Mouse (Mus musculus): ENCODE results near the gene Ccdc14.
A peak's percentile ranks its signal among the peaks of the same experiment; 100 is the strongest.
"Not testable (repeated sequence)": the region's sequence is repeated elsewhere in the genome, so short reads cannot be mapped to it uniquely, and the experiment has no call there.

Ccdc14 gene

DNA sequence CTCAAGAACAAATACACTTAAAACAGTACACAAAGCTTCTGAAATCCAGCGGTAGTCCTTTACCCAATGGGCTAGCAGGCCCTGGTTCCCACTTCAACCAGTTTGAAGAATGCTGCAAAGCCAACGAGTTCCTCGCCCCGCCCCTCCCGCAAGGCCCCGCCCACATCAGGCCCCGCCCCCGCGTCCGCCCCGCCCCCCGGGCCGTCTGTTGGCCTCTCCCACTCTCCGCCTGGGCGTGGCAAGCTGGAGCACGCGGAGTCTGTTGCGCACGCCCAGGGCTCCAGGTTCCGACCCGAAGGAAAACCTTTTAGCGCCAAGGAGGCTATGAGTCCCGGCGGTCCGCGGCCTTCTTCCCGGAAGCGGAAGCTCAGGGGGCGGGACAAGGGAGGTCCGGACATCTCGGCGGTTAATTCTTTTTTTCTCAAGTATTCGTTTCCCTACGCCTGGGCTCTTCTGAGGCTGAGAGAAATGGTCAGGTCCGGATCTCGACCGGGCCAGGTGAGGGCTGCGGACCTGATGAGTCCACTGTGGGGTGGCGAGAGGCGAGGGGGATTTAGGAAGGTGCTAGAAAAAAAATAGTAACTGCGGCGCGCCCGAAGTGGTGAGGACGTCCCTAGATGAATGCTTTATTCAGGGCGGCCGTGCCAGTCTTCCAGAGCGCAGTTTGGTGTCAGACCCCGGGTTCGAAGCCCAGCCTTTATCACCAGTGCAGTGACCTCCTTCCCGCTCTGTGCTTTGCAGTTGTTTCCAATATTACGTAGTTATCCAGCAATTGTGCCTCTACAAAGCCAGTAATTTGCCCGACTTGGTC lies at the start of gene Ccdc14:
Gene Ccdc14 (plus strand): TSS at position 283 of the 811 bp plus-strand sequence.
- peak; percentile 92 for DNase-seq

DNA sequence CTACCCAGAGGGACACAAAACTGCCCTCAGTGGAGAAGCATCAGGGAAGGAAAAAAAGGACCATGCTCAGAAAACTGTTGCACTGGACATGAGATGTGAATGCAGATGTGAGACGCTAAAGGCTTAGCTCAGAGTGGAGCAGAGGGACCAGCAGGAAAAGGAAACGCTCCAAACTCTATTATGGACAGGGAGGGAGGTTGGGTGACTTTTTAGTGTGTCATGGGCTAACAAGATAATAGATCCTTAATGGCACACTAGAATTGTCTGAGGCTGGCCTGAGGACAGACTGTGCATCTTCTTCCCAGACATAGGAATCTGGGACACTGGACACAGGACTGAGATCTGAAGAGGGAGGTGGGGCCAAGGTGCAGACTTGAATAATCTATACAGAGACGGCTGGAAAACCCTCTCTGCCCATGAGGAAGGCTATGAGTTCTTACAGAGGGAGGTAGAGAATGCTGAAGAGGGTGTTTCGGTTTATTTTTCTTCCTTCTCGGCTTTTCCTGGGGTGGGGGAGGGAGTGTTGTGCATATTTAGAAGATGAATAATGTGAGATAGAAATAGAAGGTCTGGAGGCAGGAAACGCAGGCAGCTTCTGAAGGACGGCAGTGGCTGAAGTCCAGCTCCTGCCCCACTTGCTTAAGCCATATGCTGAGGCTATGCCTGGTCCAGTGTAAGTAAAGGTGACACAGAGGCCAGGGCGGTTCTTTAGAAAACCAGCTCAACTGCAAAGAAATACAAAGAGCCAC lies 46.7 kb upstream of the Ccdc14 start:
- DNase-seq: no peak

DNA sequence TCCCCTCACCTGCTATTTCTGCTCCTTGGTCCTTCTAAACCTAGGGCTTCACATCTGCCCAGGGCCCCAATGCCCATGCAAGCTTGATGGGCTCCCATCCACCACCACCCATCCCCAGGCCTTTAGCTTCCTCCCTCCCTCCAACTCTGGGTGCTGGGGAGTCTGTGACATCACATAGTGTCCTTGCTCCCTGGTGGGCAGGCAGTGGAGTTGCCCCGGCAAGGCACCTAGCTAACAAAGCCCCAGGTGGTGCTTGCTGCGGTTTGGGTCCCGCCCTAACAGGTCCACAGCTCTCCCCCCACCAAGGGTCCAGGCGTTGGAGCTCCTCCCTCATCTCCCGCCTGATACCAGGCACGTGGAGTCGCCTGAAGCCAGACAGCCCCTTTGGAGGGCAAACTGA lies 40.8 kb upstream of the Ccdc14 start, which contains the start of gene Ropn1:
Gene Ropn1 (plus strand): TSS at position 301 of the 400 bp plus-strand sequence.
- DNase-seq: no peak

DNA sequence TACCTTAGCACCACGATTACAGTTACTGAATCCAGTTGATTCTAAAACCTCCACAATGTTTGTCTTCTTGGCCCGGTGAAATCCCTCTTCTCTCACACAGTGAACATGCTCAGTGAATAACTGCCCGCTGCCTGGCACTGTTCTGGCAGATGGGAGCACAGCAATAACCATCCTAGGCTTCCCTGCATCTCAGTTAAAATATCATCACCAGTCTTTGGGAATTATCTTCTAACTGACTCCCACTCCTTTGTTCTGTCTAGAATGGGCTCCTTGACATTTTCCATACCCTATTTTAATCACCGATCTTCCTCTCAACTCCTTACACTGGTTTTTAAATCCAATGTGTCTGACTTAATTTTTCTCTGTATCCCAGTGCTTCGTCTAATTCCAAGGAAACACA lies 37.4 kb upstream of the Ccdc14 start:
- no peak for DNase-seq

DNA sequence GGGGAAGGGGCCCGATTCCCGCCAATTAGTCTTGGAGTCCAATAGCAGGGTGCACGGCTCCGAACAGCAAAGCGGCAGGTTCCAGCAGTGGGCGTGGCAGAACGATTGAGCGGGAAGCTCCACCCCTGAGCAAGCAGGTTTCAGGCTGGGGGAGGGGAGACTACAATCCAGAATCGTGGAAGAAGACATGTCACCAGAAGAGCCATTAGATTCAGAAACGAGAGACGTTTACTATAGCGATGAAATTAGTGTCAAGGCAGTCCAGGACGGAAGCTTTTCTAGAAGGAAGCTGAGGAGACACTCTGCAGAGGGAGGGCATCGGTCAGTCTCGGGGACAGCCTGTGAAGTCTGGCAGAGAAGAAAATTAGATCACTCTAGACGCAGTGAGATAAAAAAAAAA lies 32.9 kb upstream of the Ccdc14 start:
- peak; percentile 12 for DNase-seq

DNA sequence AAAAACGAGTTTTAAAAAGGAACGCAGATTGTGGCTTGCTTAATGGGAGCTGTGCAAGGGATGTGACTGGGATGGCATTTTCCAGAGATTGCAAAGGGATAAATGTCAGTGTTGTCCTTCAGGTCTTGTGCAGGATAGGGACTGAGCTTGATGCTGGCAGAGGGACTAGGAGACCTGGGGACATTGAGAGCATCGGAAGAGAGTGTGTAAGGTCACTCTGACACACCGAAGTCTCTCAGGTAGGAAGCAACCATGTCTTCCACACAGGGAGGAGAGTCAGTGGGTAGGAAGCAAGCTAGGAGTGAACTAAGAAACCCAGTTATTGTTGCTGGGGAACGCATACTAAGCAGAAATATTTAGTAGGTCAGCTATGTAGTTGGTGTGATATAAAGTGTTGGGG lies 32.4 kb upstream of the Ccdc14 start:
- no peak for DNase-seq

DNA sequence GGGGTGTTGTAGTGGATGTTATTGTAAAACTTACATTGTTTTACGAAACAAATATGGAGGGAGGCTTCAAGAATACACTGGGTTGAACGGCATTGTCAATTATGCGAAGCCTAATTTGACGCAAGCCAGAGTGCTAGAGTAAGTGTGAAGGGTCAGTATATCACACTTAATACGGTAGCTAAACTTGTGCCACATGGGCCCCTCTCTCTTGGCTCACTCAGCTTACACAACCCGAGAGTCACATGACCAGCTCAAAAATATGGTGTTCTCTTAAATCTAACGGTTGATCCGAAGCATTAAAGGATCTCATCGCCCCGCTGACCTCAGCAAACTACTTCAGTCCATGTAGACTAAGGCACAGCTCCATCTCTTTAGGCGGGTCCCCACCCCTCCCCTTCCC lies 32.0 kb upstream of the Ccdc14 start:
- DNase-seq: no peak

DNA sequence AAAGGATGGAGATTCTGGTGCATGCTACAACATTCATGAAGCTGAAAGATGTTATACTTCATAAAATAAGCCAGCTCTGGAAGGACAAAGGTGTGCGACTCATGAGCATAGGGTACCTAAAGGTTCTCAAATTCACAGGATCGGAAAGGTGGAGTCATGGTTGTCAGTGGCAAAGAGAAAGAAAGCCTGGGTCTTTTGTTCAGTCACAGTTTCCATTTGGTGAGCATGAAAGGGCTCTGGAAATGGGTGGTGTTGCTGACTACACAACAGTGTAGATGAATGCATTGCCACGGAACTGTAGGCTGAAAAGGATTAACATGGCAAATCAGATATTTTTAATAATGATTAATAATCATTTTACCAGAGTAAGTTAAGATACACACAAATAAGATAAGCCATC lies 25.9 kb upstream of the Ccdc14 start:
- DNase-seq: no peak

DNA sequence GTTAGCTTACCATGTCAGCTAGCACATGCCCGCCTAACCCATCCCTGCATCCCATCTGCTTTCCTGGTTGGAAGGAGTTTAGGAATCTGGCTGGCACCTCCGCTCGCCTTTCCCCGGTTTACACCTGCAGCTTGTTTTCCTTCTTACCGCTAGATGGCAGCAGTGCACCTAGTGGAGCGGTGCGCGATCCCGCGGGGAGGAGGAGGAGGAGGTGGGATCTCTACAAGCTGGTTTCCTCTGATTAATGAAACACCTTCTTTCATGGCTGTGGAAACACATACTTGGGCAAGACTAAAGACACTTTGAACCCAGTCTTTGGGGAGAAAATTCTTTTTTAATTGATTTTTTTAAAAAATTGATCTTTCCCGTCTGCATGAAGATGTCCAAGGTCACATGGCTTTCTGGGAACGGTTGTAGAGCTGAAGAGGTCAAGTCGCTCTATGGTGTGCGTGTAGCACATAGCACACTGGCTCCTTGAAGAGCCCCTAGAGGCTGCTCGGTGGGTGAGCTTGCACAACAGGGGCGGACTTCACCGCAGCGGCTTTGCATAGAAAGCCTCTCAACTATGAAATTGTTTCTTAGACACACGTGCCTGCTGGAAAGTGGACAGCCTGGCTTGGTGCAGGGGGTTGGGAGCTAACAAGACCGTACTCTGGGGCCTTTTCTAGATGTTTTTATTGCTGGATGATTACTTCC lies 23.2 kb upstream of the Ccdc14 start:
- peak; percentile 30 for DNase-seq

DNA sequence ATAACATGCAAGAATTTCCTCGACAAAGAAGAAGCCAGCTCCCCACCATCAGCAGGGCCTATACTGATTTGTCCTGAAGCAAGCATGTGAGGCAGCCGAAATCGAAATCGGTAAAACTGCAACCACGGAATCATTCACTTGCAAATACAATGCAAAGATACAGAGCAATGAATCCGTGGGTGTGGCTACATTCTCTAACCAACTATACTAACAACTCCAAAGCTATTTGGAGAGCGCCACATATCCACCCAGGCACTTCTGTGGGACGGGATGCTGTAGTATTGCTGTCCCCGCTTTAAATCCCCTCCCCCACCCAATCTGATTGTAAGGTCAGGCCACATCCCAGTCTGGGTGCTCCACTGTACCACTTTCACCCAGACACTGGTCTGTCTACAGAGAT lies 22.1 kb upstream of the Ccdc14 start:
- no peak for DNase-seq

DNA sequence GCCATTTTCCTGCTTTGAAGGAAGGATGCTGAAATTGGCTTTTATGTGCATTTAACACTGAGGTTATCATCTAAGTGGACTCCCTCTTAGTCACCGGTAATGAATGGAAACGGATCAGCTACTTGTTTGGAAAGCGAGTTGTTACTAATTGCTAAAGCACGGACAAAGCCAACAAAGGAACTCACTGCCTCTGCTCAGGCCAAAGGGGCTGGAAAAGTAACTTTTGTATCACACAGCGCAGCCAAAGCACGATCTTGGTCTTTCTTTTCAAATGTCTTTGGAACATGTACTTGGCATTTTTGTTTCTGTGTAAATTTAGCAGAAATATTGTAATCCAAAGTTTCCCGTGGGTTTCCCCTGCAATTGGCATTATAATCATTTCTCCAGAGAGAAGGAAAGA lies 18.4 kb upstream of the Ccdc14 start:
- DNase-seq: no peak

DNA sequence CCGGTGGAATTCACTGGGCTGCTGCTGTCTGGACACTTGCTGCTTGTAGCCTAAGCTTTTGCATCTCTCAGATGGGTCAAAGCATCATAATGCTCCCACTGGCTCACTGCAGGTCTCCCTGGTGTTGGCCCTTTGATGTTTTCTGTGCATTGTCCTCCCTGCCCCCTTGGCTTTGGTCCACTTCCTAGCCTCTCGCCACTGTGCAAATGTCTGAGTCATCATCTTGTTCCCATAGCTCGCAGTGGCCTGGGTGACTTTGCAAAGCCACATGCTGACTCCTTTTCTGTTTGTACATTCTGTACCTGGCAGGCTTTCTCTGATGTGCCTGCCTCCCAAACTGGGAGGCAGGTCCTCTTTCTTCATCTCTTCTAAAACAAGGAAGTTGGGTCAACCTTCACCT lies 17.6 kb upstream of the Ccdc14 start:
- DNase-seq: no peak

DNA sequence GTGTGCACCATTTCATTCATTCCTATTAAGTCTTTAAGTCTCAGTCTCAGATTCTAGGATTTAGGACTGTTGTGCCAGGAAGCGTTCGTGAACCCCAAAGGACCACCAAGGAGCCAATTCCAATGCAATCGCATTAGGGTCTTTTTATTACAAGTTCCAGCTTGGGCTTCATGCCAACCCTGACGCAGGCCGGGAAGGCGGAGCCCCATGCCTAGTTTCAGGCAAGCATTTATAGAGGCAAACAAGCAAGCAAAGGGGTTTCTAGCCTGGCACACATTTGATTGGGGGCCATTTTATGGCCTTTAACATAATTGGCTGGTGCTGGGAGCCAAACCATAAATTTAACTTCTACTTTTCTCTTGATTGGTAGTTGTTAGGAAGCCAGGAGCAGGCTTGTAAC lies 16.1 kb upstream of the Ccdc14 start:
- no peak for DNase-seq

DNA sequence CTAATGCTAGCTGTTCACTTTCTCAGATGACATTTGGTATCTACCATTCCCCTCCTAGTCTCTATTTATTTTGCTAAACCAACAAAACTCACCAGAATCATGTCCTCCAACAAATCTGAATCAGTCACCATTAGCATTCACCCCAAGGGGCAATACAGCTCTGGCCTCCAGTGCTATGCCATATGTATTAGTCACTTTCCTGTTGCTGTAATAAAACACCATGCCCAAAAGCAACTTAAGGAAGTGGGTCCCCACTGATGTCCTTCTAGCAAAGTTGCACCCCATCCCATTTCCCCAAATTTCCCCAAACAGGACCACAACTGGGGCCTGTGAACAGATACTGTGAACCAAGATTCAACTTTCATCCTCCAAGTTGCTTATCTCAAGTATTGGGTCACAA lies 8.6 kb upstream of the Ccdc14 start:
- DNase-seq: no peak

DNA sequence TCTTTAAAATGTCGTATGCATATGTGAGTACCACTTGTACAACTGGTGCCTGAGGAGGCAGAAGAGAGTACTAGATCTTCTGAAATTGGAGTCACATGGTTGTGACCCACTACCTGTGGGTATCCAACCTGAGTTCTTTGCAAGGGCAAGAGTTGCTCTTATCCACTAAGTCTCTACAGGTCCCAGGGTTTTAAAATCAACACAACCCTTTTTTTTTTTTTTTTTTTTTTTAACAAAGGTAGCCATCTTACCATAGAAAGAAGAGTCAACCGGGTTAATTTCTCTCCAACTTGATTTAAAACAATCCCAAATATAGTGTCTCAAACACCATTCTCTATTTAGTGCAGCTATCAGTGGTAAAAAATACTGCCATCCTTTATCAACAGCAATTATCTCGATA lies 537 bp upstream of the Ccdc14 start:
- DNase-seq: no peak

DNA sequence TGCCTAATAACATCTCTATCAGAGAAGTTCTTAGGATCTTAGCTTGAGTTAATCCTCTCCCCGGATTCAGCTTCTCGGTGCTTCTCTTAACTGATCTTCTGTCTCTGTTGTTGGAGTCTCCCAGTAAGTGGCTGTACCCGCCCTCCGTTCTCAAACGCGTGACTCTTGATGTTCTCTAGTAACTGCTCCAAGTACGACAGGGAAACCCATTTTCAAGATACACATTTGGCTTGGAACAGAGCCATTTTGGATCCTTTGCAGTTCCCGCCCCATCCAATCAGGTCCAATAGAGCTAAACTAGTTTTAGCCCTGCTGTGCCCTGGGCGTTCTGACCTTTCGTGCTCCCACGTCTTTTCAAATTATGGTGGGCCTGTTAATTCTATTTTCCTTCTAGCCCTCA lies 740 bp downstream of the Ccdc14 start:
- DNase-seq: no peak

DNA sequence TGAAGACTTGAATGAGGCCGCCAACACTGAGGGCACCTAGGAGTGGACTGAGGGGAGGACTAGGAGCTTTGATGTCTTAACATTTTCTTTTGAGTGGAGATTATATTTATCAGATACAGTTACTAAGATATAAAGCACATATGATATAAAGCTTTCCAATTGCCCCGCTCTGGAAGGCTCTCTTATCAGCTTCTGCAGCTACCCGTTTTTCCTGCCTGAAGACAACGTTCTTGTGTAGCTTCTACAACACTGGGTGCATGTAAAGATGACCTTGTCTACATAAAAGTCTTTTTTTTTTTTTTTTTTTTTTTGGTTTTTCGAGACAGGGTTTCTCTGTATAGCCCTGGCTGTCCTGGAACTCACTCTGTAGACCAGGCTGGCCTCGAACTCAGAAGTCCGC lies 4.1 kb downstream of the Ccdc14 start:
- no peak for DNase-seq

DNA sequence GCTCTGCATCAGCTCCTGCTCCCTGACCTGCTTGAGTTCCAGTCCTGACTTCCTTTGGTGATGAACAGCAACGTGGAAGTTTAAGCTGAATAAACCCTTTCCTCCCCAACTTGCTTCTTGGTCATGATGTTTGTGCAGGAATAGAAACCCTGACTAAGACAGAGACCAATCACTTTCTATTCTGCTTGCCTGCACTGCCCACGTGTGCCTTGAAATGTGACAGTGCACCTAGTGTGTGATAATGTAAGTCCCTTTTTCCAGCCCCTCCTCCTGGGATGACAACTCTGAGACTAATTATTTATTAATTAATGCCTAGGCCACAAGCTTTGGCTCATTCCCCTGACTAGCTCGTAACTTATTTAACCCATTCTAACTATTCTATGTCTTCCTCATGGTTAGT lies 8.3 kb downstream of the Ccdc14 start:
- not testable (repeated sequence) for DNase-seq

DNA sequence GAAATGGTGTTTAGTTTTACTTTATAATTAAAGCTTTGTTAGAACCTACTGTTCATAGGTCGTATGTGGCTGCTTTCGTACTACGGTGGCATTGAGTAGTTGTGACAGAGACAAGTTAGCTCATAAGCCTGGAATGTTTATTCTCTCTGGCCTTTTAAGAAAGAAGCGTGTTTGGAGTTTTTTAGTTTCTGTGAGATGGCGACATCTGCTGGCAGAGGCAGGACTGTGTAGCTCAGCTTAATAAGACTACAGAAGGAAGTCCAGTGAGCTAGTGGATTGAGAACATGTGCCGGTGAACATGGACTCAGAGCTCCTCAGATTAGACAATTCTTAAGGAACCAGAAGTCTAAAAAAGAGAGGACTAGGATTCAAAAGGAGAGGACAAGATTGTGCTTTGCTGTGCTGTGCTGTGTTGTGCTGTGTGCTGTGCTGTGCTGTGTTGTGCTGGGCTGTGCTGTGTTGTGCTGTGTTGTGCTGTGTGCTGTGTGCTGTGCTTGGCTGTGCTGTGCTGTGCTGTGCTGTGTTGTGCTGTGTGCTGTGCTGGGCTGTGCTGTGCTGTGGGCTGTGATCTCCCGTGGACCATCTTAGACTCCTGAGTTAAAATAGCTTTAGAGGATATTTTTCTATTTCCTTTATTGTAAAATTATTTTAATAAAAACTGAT lies 9.9 kb downstream of the Ccdc14 start:
- DNase-seq: peak; percentile 68

DNA sequence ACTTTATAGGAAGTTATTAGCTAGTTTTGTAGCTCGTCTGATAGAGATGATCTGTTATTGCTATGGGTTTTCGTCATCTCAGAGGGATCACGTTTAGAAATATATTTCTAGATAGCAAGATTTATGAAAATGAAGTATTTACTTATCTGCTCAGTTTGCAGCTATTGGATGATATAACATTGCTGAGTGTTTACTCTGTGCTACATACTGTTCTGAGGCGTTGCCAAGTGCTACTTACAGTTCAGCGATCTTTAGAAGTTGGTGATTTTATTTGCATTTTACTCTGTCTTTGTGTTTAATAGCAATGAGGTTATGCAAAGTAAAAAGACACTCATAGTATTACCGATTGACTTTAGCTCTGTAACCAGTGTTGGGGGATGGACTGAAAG lies 10.4 kb downstream of the Ccdc14 start:
- DNase-seq: no peak

DNA sequence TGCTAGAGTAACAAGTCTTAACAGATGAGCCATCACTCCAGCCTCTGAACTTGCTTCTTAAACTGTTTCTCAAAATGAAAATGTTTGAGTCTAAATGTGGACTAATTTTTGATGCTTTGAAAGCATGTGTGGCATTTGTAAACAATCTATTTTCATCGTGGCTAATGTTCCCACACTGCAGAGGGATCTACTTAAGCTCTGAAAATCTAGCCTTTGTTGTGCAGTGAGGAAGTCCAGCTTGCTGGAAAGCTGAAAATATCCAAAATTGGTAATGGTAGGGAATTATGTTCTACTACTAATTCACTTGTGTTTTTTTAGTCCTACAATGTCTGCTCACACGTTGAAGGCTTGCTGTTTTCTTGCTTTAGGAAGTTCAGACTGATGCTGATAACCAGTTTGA lies 15.6 kb downstream of the Ccdc14 start:
- no peak for DNase-seq

DNA sequence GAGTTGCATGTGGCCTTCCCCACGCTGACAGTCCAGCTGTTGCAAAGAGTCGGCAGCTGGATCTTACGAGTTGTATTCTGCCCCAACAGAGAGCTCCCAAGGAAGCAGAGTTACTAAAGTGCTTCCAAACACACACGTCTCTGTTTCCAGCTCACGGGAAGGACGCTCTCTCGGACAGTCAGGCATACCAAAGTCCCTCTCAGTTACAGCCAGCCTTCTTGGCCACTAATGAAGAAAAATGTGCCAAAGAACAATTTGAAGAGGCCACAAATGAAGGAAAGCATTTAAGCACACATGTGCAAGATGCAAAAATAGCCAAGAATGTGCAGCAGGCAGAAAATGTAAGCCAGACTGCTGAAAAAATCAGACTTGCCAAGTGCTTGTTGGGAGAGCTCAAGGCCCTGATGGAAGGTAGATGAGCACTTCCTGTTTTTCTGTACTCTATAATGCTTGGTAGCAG lies 16.1 kb downstream of the Ccdc14 start:
- no peak for DNase-seq

DNA sequence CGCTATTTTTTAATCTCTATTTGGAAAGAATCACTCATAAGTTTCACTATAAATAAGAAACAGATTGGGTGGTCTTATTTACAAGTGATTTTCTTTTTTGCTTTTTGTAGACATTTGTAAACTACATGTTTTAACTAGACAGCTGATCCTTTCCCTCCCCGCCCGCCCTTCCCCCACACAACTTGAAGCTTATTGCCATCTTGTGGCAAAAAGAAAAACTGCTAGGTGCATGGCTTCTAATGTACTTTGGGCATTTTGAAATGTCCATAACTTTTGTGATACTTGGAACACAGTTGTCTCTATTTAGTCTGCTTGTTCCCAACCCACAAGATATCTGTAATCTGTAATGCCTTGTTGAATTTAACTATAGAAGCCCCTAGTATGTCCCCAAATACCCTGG lies 21.1 kb downstream of the Ccdc14 start:
- no peak for DNase-seq
